Mouse (Mus musculus) embryonic facial prominence, embryonic 15.5 days (tissue): Measurements from ENCODE around the gene Enam. TPM values are rescaled to one million over a fixed set of nuclear protein-coding genes. Genes with fewer than 3 reads are reported as not detected.

Experiments
- ATAC-seq: fragments of 200-750 bp; cut with Nextera tagmentation; 2 replicates; pipeline ENCODE4 v1.8.0; 2017; ENCODE audit warnings: low read depth, moderate TSS enrichment; ENCODE audit not compliant: insufficient number of reproducible peaks, low FRiP score, low TSS enrichment
- H3K27ac ChIP-seq: fragments of 300-500 bp; sonication (generic); replicated peaks from 2 replicates; pipeline ENCODE4 v1.5.1; 2015; ENCODE audit warnings: mild to moderate bottlenecking, inconsistent platforms
- H3K27me3 ChIP-seq: fragments of 300-500 bp; sonication (generic); 2 replicates; pipeline ENCODE4 v1.6.1; 2015; ENCODE audit warnings: inconsistent platforms
- H3K36me3 ChIP-seq: fragments of 300-500 bp; sonication (generic); 2 replicates; pipeline ENCODE4 v1.6.1; 2015; ENCODE audit warnings: mild to moderate bottlenecking, inconsistent platforms
- H3K4me1 ChIP-seq: fragments of 300-500 bp; sonication (generic); 2 replicates; pipeline ENCODE4 v1.6.1; 2015; ENCODE audit warnings: inconsistent platforms
- H3K4me2 ChIP-seq: fragments of 300-500 bp; sonication (generic); replicated peaks from 2 replicates; pipeline ENCODE4 v1.6.1; 2015; ENCODE audit warnings: mild to moderate bottlenecking, inconsistent platforms
- H3K4me3 ChIP-seq: fragments of 300-500 bp; sonication (generic); replicated peaks from 2 replicates; pipeline ENCODE4 v1.5.1; 2015; ENCODE audit warnings: mild to moderate bottlenecking, inconsistent platforms
- H3K9ac ChIP-seq: fragments of 300-500 bp; sonication (generic); 2 replicates; pipeline ENCODE4 v1.6.1; 2015; ENCODE audit warnings: inconsistent platforms
- H3K9me3 ChIP-seq: fragments of 300-500 bp; sonication (generic); replicated peaks from 2 replicates; pipeline ENCODE4 v1.6.1; 2016; ENCODE audit warnings: inconsistent platforms
- WGBS: fragments of 180-500 bp; shearing (Covaris S2); methylation state at CpG from one replicate; pipeline ENCODE4 v1.1.7; 2015; 5-methylcytosine and 5-hydroxymethylcytosine counted together
- polyA plus RNA-seq: library from polyadenylated mRNA; unstranded; fragments of >200 nt; fragmentation: Nextera tagmentation; extraction: Ambion mirVana; gene quantifications from 2 replicates; pipeline ENCODE4 v1.2.1, GENCODE M21; 2015

Enam gene
- 0.05 TPM in 1 of 2 replicates, not detected in the other for polyA plus RNA-seq

DNA sequence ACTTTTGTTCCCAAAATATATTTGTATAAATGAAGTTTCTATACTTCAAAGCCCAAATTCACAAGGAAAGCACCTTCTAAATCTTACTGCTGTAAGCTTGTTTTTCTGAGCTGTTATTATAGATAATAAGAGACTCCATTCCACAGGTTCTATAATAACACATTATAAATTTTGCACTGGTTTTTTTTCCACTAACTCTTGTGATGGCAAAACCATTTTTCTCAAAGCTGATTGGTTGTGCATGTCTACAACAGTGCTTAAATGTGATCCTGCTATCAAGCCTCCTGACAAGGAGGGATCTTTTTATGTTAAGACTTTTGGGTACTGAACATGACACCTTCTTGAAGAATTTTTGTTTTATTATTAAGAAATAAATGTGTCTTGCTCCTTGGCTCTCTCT is at the start of gene Enam:
TSS of gene Enam (plus strand) at position 301 of the 400 bp plus-strand sequence.
- Histone ChIP-seq H3K9me3 (no peaks in the 10 kb centered on the region), H3K27ac (no peak within 1 kb of the TSS)
- ATAC-seq = no peak

DNA sequence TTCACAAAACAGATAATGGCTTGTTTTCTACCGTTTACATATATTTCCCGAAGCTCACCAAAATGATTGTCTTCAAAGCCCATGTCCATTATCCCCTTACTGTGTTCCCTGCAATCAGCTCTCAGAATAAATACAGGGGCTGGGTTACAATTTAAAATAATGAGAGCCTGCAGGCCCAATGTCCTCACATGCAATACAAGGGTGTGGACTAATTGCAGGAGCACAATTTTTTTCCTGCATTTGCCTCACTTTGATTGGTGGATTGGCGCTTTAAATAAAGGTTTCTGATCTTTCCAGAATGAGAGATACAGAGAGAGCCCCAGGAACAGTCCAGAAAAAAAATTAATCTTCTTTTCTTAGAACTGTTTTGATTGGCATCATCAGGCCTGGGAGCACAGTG is 32.1 kb upstream of the Enam start, which contains the start of gene Ambn:
TSS of gene Ambn (plus strand) at position 301 of the 400 bp plus-strand sequence.
- Histone ChIP-seq H3K4me1 (no peaks in the 10 kb centered on the region), H3K9me3 (no peaks in the 10 kb centered on the region), H3K27me3 (no peaks in the 10 kb centered on the region), H3K36me3 (no peaks in the 10 kb centered on the region), H3K27ac (no peak within 1 kb of the TSS), H3K4me2 (no peak within 1 kb of the TSS), H3K4me3 (no peak within 1 kb of the TSS), H3K9ac (no peak within 1 kb of the TSS)
- WGBS = 67% methylated on average over 3 of the region's 3 CpGs
- ATAC-seq = no peak

More for the DNA sequence above, at the start of gene Enam:
- Histone ChIP-seq H3K27me3 (no peaks in the 10 kb centered on the region), H3K4me1 (no peaks in the 10 kb centered on the region), H3K4me3 (no peak within 1 kb of the TSS), H3K9ac (no peak within 1 kb of the TSS), H3K4me2 (no peak within 1 kb of the TSS), H3K36me3 (no peaks in the 10 kb centered on the region)

- no peak overlapping the region for H3K9ac ChIP-seq
- H3K9me3 ChIP-seq = no peaks in the 10 kb centered on the region
- no peaks in the 10 kb centered on the region for H3K27me3 ChIP-seq
- H3K4me2 ChIP-seq = no peak overlapping the region
- ATAC-seq = no peak
- H3K4me1 ChIP-seq = no peaks in the 10 kb centered on the region
- no peak overlapping the region for H3K4me3 ChIP-seq
- WGBS = 82% methylated on average over 2 of the region's 2 CpGs
- H3K27ac ChIP-seq = no peak overlapping the region
- no peaks in the 10 kb centered on the region for H3K36me3 ChIP-seq
These were observed 20.3 kb upstream of the Enam start for GRCm38 (mm10) chr5:88467471-88467870.

DNA sequence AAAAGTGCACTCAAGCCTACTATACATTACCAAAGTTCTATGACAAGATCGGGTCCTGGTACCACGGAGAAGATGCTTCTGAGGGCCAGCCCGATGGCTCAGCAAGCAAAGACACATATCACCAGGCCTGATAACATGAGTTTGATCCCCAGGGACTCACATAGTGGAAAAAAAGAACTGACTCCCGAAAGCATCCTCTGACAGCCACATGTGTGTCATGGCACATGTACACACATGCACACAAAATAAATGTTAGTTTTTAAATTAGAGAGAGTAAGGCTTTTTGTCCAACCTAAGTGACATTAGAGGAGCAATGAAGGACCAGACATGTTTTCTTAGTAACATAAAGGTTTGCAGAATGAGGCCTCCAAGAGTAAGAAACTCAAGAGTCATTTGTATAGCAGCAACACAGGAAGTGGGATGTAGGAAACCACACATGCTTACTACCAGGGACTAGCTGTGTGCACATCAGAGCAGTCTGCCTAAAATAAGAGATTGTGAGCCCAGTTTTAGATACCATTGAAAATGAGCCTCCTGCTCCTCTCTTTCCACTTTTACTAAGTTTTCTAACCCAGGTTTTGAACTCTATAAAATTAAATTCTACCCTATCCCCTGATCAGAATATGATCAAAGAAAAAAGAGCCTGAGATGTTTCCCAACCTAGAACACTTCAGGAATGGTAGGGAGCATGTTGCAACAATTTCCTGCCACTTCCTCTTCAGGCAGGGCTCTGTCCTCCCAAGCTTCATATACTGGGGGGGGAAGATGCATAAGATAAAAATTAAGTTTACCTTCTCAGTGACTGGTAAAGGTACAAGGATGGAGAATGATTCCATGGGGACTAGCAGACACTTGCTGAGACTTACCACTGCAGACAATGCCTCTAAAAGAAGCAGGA is 18.7 kb upstream of the Enam start:
- Histone ChIP-seq H3K4me2 (no peak overlapping the region), H3K27me3 (no peaks in the 10 kb centered on the region), H3K4me3 (no peak overlapping the region), H3K4me1 (no peaks in the 10 kb centered on the region), H3K36me3 (no peaks in the 10 kb centered on the region), H3K27ac (no peak overlapping the region), H3K9me3 (no peaks in the 10 kb centered on the region), H3K9ac (no peak overlapping the region)
- WGBS = 81% methylated on average over 4 of the region's 4 CpGs
- ATAC-seq = no peak

DNA sequence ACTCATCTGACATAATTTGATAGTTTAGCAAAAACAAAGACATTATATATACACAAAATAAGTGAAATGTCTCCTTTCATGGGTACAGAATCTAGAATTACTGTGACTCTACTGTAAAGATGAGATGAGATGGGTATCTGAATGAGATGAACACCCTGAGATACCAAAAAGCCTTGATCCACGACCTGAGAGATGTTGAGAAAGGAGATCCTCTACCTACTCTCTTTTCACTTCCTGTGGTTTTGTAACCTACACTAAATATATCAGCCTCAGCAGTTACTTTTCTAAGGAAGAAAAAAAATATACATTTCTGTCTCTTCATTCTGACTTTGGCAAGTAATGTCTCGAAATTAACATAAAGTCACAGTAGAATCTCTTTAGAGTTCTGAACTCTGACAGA is 1.2 kb downstream of the Enam start:
- Histone ChIP-seq H3K4me2 (no peak overlapping the region), H3K27ac (no peak overlapping the region), H3K9me3 (no peaks in the 10 kb centered on the region), H3K27me3 (no peaks in the 10 kb centered on the region), H3K36me3 (no peaks in the 10 kb centered on the region), H3K4me3 (no peak overlapping the region), H3K4me1 (no peaks in the 10 kb centered on the region), H3K9ac (no peak overlapping the region)
- 67% methylated on average over 2 of the region's 2 CpGs for WGBS
- no peak for ATAC-seq

GRCm38 (mm10) chr5:88491111-88491510 is 3.3 kb downstream of the Enam start:
- no peak for ATAC-seq

DNA sequence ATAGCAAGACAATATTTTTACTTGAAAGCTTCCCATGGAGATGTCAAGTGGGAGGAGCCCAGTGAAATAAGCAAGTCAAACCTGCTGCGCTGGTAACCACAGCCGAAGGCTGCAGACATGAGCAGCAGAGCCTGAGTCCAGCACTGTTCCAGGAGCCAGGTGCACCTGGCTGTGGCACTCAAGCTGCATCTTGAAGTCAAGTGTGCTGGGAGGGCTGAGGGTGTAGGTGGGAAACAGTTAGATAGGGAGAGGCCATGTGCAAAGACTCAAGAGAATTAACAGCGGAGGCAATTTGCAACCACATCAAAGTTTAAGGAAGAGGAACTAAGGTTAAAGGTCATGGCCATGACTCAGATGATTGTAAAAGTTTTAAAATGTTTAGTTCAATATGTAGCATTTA is 12.0 kb downstream of the Enam start:
- 60% methylated on average over 3 of the region's 3 CpGs for WGBS
- Histone ChIP-seq H3K4me1 (no peaks in the 10 kb centered on the region), H3K4me2 (no peak overlapping the region), H3K27me3 (no peaks in the 10 kb centered on the region), H3K27ac (no peak overlapping the region), H3K4me3 (no peak overlapping the region), H3K9me3 (0 out of 2 replicates have a peak, but pooled peaks cover 4% of the 10 kb centered on the region), H3K36me3 (no peaks in the 10 kb centered on the region), H3K9ac (no peak overlapping the region)
- no peak for ATAC-seq

More at GRCm38 (mm10) chr5:88491111-88491510, 3.3 kb downstream of the Enam start:
- H3K4me3 ChIP-seq = no peak overlapping the region
- no peak overlapping the region for H3K27ac ChIP-seq
- no peaks in the 10 kb centered on the region for H3K27me3 ChIP-seq
- no peak overlapping the region for H3K9ac ChIP-seq
- H3K4me2 ChIP-seq = no peak overlapping the region
- 79% methylated on average over 5 of the region's 5 CpGs for WGBS
- no peaks in the 10 kb centered on the region for H3K36me3 ChIP-seq
- no peaks in the 10 kb centered on the region for H3K4me1 ChIP-seq
- no peaks in the 10 kb centered on the region for H3K9me3 ChIP-seq

- H3K9ac ChIP-seq = no peak overlapping the region
- no peaks in the 10 kb centered on the region for H3K9me3 ChIP-seq
- H3K4me1 ChIP-seq = no peaks in the 10 kb centered on the region
- no peaks in the 10 kb centered on the region for H3K27me3 ChIP-seq
- no peak overlapping the region for H3K4me2 ChIP-seq
- H3K27ac ChIP-seq = no peak overlapping the region
- ATAC-seq = no peak
- no peak overlapping the region for H3K4me3 ChIP-seq
- WGBS = 81% methylated on average over 1 of the region's 1 CpGs
- no peaks in the 10 kb centered on the region for H3K36me3 ChIP-seq
These were observed 20.8 kb downstream of the Enam start for GRCm38 (mm10) chr5:88508555-88508954.

- no peak for ATAC-seq
- 80% methylated on average over 1 of the region's 1 CpGs for WGBS
- no peak overlapping the region for H3K27ac ChIP-seq
These were observed 21.2 kb downstream of the Enam start for GRCm38 (mm10) chr5:88508990-88509389.

DNA sequence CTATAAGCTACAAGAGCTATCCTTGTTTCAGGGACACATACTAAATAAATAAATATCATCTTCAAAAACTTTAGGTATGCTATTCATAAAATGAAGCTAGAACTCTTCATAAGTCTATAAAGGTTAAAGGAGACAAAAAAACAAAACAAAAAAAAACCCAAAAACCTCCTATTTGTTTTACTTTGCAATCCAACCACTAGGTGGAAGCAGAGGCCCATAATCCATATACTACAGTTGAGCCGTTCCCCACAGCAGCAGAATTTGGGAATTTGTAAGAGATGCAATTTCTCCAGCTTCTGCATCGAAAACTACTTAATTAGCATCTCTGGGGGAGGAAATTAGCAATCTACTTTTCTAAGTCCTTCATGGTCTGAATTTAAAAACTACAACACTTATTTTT is 31.5 kb downstream of the Enam start:
- Histone ChIP-seq H3K9ac (no peak overlapping the region), H3K27me3 (no peaks in the 10 kb centered on the region), H3K4me3 (no peak overlapping the region), H3K36me3 (no peaks in the 10 kb centered on the region), H3K9me3 (no peaks in the 10 kb centered on the region), H3K4me1 (no peaks in the 10 kb centered on the region), H3K27ac (no peak overlapping the region), H3K4me2 (no peak overlapping the region)
- ATAC-seq = no peak
- 5% methylated on average over 2 of the region's 2 CpGs for WGBS

More at GRCm38 (mm10) chr5:88508990-88509389, 21.2 kb downstream of the Enam start:
- H3K36me3 ChIP-seq = no peaks in the 10 kb centered on the region
- no peak overlapping the region for H3K9ac ChIP-seq
- no peaks in the 10 kb centered on the region for H3K9me3 ChIP-seq
- H3K4me3 ChIP-seq = no peak overlapping the region
- H3K4me1 ChIP-seq = no peaks in the 10 kb centered on the region
- no peaks in the 10 kb centered on the region for H3K27me3 ChIP-seq
- H3K4me2 ChIP-seq = no peak overlapping the region

GRCm38 (mm10) chr5:88527657-88528056 is 39.9 kb downstream of the Enam start, which contains the start of gene Jchain:
Gene Jchain, minus strand, starts transcription at chr5:88527891.
- Histone ChIP-seq H3K36me3 (no peaks in the 10 kb centered on the region), H3K27me3 (no peaks in the 10 kb centered on the region), H3K4me2 (no peak within 1 kb of the TSS), H3K4me1 (no peaks in the 10 kb centered on the region), H3K4me3 (no peak within 1 kb of the TSS), H3K27ac (no peak within 1 kb of the TSS), H3K9me3 (no peaks in the 10 kb centered on the region), H3K9ac (no peak within 1 kb of the TSS)
- WGBS = 87% methylated on average over 3 of the region's 3 CpGs
- no peak for ATAC-seq
